Mouse (Mus musculus) cerebellum, adult 11-12 months (tissue): ENCODE data around the gene Gm2115.

Source experiments
- DNase-seq: peaks from one replicate; pipeline ENCODE4 v3.0.0; 2022

Gm2115 gene

DNA sequence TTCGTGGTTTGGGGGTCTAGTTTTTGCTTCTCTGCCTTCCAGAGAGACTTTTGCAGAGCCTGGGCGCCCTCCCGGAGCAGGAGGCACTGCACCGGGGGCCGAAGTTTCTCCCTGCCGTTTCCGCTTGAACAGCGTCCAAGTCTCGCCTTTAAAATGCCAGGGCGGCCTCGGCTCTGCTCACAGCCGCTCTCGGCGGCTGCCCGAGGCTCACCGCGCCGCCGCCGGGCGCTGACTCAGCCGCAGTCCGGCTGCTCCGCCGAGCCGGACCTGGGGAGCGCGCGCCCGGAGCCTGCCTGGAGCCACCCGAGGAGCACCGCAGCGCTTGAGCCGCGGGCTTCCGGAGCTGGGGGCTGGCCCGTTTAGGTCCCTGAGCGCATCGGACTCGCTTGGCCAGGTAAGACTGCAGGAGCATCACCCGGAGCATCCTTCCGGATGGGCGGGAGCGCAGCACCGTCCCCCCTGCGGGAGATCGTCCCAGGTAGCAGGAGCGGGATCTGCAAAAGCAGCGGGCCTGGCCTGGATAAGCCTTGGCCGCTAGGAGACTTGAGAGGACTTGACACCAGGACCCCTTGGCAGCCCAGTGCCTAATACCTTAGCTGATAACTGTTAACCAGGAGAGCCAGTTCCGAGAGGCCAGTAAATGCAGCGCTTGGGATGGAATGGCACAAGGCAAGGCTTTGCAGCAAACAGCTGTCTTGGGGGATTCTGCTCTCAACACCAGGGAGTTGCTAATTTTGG is at the start of gene Gm2115:
Gene Gm2115, plus strand, starts transcription at position 159 of the 738 bp plus-strand sequence.
- no peak for DNase-seq

DNA sequence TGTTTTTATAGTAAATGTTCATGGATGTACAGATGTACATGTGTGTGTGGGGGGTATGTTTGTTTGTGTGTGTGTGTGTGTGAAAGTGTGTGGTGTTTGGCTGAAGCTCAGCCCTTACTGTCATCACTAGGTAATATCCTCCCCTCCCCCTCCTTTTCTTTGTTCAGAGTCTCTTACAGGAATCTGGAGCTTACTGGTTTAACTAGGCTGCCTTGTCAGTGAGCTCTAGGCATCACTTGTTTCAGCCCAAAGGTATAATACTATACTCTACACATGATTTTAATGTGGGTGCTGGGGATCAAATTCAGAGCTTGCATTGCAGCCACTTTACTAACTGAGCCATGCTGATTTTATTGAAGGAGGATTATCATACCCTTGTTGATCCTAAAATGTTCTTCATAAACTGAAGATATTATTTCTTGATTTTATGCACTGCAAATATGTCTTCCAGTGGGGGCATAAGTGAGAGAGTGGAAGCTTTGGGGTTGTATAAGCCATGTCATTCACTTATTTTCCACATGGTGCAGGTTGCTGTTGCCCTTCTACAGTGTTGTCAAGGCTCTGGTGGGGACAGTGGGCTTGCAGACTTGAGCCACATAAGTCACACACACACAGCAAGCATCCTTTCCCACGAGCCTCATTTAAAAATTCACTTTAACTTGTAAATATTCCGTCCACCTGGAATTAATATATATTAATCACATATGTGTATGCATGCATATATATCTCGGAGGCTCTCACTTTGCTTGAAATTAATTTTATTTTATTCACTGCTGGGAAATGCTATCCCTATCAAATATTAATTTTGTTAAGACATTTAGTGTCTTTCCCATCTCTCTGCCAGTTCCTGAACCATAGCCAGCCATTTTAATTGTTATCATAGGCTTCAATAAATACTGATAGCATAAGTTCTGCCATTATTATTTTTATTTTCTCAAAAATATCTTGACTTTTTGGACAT is 45.0 kb upstream of the Gm2115 start:
- no peak for DNase-seq

DNA sequence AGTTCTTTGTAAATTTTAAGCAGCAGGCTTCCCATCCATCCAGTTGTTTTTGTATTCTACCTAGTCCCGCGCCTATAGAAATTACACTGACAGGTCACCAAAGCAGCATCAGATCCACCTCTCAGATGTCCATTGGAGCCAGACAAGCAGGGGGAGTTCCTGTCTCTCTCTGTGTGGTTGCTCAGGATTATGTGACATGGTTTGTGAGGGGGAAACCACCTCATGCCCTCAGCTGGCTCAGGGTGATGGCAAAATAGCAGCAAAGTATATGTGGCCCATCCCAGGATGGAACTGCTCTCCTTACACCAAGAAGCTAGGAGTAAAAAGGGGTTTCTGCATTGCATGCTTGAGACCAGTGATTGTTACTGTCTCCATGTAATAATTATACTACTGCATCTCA is 42.3 kb upstream of the Gm2115 start:
- DNase-seq = no peak

DNA sequence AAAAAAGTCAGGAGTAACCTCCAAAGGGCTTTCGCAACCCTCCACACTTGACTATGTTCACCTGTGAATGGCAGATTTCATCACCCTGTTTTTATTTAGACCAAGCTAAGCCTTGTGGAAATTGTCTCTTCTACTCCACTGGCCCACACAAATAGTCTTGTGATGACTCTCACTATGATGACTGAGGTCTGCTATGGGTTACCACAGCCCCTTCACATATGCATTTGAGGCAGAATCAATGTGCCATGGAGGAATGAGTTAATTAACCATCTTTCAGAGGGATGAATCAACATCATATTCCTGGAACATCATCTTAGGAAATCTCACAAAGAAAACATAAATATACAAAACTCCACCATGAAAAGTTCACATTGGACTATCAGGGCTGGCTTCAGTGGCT is 25.6 kb upstream of the Gm2115 start:
- no peak for DNase-seq

DNA sequence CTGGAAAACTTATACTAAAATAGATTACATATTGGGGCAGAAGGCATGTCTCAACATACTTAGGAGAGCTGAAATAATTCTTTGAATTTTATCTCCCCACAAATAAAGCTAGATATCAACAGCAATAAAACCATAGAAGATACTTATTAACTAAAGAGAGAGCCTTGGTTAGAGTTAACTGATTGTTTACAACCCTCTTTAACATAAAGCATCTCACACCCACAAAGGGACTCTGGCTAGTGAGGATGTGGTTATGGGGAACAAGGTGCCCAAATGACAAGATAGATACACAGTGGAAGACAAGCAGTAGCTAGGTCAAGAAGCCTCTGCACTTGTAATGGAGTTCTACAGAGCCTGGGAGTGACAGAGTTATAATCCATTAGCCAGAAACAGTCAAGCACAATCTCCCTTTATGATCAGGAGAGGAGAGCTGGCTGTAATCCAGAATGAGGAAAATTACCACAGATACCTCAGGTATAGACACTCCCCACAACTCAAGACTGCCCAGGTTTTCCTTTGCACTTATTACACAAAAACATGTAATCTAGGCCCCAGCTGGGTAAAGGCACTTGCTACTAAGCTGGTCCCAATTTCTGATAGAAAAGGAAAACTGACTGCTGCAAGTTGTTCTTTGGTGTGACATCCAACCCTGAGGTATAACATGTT is 10.1 kb upstream of the Gm2115 start:
- DNase-seq = no peak

DNA sequence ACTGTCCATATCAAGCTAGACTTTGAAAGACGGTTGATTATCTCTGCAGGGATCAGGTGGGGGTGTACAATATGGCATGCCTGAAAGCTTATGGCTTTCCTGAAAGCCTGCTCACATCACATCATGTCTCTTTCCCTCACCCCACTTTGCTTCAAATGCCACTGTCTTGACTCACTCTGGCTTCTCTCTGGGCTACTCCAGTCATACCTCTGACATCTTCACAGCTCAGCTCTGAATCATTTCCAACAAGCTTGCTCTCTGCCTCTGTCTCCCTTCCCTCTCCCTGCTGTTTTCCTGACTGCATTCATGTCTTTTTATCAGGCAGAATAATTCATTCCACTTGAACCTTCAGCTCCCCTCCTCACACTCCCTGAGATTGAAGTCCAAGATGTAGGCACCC is 7.4 kb upstream of the Gm2115 start:
- no peak for DNase-seq

DNA sequence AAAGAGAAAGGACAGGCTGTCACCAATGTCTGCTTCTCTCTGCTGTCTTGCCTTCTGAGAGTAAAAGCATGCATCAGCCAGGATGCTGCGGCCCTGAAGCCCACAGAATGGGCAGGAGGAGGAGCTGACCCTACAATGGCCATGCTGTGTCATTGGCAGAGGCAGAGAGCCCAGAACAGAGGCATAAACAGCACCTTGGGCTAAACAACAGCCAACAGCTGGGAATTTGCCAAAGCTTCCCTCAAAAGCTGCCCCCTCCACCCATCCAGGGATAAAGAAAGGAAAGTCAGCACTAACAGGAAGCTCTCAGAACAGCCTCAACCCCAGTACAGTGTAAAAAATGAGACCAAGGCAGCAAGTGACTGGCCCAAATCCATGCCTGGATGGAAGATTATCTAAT is 6.3 kb upstream of the Gm2115 start:
- peak; percentile 8 for DNase-seq

DNA sequence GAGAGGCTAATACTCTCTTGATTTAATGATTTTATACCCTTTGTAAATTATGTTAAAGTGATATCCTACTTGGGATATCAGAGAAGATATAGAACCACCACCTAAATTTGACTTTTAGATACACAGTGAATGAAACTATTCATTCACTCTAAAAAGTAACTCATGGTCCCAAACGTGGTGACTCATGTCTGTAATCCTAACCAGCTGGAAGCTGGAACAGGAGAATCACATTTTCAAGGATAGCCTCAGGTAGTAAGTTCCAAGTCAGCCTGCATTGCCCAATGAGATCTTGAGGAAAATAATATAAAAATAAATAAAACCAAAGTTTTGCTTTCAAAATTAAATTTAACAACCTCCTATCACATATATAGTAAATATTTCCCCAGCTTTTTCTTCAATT is 2.6 kb upstream of the Gm2115 start:
- DNase-seq = no peak

DNA sequence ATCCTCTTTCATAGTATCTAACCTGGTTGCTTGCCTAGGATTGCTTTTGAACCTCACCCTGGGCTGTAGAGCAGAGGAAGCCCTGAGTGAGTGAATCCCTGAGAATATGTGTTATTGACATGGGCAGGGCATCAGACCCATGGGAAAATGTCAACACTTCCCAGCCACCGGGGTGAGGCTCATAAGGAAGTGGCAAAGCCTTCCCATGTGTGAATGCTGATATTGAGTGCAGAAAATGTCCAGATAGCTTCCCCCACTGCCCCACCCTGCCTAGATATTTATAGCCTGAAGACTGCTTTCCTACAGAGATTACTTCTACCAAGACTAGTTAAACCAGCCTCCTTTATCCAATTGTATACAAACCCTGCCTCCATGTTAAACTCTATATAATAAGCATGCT is 4.0 kb downstream of the Gm2115 start:
- no peak for DNase-seq

DNA sequence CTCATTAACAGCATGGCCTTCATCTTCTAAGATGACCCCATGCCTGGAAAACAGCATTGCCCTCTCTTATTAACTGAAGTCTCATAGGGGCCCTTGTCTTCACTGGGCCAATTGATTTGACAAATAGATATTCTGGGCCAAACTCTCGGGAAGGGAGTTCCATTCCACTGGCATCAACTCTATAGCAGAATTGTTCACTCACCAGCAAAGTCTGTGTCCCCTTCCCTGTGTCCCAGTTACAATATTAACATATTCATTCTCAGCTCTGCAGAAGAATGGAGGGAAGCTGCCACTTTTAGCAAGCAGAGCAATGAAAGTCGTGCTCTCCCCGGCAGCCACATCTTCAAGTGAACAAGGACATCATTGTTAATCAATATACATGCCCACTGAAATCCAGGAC is 5.9 kb downstream of the Gm2115 start:
- DNase-seq = peak; percentile 9

DNA sequence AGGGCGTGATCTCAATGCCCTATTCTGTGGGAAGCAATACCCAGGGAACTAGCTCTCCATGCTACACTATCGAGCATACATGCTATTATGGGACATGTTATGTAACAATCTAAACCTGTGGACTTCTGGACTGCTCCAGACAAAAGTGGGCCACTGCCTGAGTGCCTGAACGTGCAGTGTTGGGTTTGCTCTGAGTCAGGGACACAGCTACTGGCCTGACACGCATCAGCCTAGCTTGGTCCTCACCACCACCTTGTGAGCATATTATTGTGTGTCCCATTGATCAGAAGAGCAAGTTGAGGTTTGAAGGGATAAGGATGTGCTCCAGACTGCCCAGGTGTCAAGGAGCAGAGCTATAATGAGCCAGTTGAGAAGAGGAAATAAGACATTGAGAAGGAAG is 16.2 kb downstream of the Gm2115 start:
- no peak for DNase-seq

DNA sequence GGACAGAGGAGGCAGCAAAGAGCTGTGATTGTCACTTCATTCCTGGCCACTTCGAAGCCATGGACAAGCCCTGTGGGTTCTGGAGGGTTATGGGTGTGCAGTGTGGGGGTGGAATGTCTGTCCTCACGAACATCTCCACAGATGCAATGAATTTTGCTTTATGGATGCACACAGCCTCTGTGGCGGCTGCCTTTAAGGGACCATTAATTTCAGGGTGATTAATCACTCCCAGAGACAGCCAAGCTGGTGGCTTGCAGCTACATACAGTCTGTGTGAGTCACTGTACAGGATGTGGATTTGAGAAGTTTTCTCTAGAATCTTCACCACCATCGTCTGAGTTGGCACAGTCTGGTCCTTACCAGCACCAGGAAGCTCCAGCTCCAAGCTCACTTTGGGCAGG is 17.9 kb downstream of the Gm2115 start:
- DNase-seq = no peak

DNA sequence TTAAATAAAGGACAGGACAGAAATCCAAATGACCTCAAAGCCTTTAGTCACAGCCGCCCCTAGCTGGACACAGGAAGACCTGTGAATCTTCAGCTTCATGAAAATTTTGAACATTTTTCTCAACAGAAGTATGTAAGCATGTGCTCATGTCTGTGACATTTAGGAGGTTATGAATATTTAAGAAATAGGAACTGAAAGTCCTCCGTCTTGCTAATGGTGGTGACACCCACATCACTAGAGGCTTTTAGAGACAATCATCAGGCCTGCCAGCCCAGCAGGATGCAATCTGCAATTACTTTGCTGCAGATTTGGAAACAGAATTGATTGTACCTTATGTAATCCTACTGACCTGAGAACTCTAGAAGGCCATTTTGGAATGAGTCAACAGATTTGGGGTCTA is 22.7 kb downstream of the Gm2115 start:
- no peak for DNase-seq

DNA sequence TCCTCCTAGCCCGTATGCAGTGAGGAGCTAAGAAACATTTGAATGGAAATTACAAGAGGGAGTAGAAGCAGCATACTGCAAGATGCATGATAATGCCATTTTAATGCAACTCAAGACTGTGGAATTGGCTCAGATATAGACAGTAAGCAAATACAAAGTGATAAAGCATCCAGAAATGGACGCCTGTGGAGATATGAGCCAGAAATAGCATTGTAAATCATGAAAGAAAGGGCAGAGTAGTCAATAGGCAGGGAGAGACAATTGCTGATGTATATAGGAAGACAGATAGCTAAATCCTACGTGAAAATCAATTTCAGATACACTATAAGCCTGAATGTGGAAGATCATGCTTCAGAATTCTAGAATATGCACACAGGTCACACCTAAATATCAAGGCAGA is 26.5 kb downstream of the Gm2115 start:
- DNase-seq = no peak

DNA sequence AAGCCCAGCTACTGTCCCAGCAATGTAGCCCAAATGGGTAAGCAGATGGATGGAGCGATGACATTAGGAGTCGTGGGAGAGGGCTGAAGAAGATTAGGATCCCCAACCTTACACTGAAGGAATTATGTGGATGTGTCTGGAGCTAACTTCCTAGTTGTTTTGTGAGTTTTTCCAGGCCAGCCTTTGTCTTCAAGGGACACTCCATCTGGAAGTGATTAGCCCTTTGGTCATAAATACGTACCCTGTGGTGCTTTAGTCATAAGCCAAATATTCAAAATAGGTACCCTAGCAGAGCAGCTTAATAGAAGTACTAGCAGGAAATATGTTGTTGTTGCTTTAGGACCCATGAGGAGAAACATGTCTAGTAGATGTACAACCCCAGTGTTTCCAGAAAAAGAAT is 28.6 kb downstream of the Gm2115 start:
- no peak for DNase-seq

DNA sequence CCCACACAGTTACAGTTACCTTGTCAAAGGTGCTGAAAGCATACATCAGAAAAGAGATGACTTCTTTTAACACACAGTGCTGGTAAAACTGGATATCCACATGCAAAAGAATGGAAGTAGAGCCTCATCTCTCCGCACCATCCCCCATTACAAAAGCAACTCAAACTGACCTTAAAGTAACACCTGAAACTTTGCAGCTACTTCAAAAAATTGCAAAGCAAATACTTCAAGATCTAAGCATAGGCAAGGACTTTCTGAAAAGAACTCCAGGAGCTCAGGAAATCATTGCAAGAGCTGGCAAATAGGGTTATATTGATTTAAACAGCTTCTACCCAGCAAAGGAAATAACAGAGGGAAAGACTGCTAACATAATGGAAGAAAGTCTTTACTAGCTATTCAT is 31.7 kb downstream of the Gm2115 start:
- DNase-seq = no peak

DNA sequence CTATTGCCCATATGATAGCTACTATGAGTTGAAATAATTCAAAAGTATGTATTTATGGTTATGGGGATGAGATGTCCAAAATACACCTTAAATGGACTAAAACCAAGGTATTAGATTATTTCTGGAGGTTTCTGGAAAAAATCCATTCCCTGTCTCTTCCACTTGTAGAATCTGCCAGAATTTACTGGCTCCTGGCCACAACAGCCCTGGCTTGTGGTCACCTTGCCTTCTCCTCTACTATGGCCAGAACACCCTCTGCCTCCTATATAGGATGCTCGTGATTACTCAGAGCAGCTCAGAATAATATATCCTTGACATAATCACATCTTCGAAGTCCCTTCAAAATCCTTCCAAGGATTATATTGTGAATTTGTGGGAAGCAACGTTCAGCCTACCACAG is 35.5 kb downstream of the Gm2115 start:
- DNase-seq = no peak

DNA sequence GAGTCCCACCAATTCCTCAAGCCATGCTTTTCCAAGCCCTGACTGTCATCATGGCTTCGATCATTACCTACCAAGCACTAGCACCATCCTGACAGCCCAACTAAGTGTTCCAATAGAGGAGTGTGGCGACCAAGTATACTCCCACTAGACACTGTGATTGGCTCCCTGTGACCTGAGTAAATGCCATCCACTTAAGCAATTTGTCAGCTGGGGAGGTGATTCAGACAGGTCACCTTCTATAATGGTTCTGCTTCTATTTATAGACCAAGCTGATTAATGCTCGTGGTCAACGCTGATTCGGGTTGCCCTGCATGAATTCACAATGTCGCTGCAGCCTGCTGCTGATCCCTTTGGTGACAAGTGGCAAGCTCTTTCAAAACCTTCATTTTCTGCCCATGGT is 37.4 kb downstream of the Gm2115 start:
- no peak for DNase-seq

DNA sequence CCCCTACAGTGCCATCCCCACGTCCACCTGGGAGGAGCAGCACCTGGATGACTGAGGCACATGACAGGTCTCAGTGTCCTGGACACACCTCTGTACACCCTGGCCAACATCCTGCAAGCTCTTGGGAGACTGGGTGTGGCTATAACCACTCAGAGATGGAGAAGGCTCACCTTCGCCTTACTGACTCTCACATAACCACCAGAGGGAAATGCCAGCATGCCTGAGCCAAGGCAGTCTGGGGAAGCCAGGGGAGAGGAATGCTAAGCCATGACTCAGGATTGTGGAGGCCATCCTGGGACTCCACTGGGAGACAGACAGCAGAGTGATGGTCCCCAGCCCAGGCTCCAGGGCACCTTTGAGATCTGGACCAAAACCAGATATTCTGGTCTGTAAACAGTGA is 48.3 kb downstream of the Gm2115 start:
- DNase-seq = no peak

DNA sequence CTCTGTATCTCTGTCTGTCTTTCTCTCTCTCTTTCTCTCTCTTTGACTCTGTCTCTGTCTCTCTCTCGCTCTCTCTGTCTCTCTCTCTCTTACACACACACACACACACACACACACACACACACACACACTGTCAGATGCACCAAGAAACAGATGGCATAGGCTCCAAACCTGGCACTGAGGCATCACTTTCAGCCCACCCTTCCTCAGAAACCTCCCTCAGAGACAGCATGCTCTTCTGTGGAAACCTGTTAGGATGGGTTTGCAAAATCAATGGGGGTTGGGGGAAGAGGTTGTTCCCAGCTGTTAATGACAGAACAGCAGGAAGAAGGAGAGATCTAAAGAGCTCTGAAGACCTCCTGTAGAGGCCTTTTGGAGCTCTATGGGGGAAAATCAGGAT is 50.1 kb downstream of the Gm2115 start:
- no peak for DNase-seq

DNA sequence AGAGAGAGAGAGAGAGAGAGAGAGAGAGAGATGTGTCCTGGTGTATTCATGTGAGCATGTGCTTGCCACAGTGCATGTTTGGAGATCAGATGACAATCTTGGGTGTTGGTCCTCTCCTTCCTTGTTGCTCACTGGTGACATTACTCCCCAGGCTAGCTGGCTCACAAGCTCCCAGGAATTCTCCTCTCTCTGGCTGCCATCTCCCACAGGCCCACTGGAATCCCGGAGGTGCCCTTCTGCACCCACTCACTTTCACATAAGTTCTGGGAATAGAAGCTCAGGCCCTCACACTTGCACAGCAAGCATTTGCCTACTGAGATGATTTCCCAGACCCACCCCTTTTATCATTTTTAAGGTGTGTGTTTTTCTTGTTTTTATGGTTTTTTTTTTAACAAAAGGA is 51.0 kb downstream of the Gm2115 start:
- DNase-seq = no peak

DNA sequence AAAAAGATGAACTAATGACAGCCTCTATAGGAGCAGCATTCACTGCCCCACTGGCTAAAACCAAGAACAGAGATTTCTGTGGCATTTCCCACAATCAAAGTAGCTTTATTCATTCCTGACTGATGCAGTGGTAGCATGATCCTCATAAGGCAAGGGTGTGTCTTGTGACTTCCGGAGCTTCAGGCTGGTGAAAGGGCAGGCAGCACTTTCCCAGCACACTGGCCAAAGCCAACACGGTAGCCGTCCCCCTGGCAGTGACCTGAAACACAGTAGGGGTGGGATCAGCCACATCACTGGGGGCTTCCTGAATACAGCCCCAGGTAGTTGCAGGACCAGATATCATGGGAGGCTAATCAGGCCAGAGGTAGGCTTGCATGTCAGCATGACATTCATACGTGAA is 56.3 kb downstream of the Gm2115 start:
- no peak for DNase-seq

DNA sequence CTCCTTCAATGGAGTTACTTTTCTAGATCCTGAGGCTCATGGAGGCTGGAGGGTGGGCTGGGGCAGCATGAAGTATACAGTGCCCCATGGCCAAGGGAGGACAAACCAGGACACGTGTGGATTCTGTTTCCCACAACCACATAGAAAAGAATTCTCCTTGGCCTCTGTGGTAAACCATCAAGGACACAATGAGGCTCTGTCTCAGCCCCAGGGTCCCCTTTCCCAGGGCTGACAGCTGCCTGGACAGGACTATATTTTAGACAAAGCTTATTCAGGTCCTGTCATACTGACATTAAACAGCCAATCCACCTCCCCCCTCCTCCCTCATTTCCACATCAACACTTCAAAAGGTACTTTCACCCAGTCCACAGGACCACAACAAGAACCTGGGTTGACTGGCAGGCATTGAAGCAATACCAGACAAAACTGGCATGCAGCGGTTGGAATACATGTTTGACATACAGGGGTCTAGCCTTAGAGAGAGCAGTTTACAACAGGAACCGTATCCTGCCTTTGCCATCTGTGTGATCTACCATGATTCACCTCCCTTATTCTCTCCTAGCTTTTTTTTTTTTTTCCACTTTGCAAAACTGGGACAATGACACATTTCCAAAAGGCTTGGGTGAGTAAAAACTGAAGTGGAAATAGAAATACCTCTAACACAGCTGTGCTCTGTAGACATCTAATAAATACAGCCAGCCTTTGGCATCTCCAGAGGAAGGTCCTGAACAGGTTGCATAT is 57.8 kb downstream of the Gm2115 start:
- DNase-seq = no peak
